Mouse (Mus musculus) hindbrain, postnatal 0 days (tissue): Measurements from ENCODE around the gene Racgap1. TPM values are rescaled to one million over a fixed set of nuclear protein-coding genes. Genes with fewer than 3 reads are reported as not detected.

Experiments
- ATAC-seq: fragments of 200-750 bp; cut with Nextera tagmentation; 2 replicates; pipeline ENCODE4 v1.8.0; 2017; ENCODE audit warnings: mild to moderate bottlenecking, moderate TSS enrichment, moderate library complexity
- DNase-seq: peaks from one replicate; pipeline ENCODE4 v3.0.0-alpha.2; 2015; ENCODE audit warnings: low spot score
- H3K27ac ChIP-seq: fragments of 300-500 bp; sonication (generic); 2 replicates; pipeline ENCODE4 v1.5.1; 2014; ENCODE audit warnings: mild to moderate bottlenecking
- H3K27me3 ChIP-seq: fragments of 300-500 bp; sonication (generic); 2 replicates; pipeline ENCODE4 v1.6.1; 2014; ENCODE audit warnings: low read length, mixed read lengths; ENCODE audit not compliant: insufficient read depth
- H3K36me3 ChIP-seq: fragments of 300-500 bp; sonication (generic); 2 replicates; pipeline ENCODE4 v1.6.1; 2014; ENCODE audit warnings: low read length, mixed read lengths; ENCODE audit not compliant: insufficient read depth
- H3K4me1 ChIP-seq: fragments of 300-500 bp; sonication (generic); 2 replicates; pipeline ENCODE4 v1.6.1; 2014; ENCODE audit warnings: antibody characterized with exemption, low read length, mixed read lengths; ENCODE audit not compliant: insufficient read depth
- H3K4me2 ChIP-seq: fragments of 300-500 bp; sonication (generic); 2 replicates; pipeline ENCODE4 v1.6.1; 2014; ENCODE audit warnings: low read depth, mild to moderate bottlenecking, low read length, moderate library complexity, mixed read lengths
- H3K4me3 ChIP-seq: fragments of 300-500 bp; sonication (generic); 2 replicates; pipeline ENCODE4 v1.5.1; 2014; ENCODE audit warnings: low read length
- H3K9ac ChIP-seq: fragments of 300-500 bp; sonication (generic); replicated peaks from 2 replicates; pipeline ENCODE4 v1.6.1; 2014; ENCODE audit warnings: mild to moderate bottlenecking, low read length, moderate library complexity, mixed read lengths
- H3K9me3 ChIP-seq: fragments of 300-500 bp; sonication (generic); 2 replicates; pipeline ENCODE4 v1.6.1; 2016; ENCODE audit warnings: low read length, mixed read lengths
- CTCF ChIP-seq: IDR thresholded peaks from 2 replicates; pipeline ENCODE4 v1.5.1; 2016; ENCODE audit warnings: antibody characterized with exemption, control low read depth, low read depth
- WGBS: fragments of 180-500 bp; shearing (Covaris S2); extraction: QIAGEN DNeasy Blood & Tissue Kit; methylation state at CpG from one replicate; pipeline ENCODE4 v1.1.7; 2014; 5-methylcytosine and 5-hydroxymethylcytosine counted together
- polyA plus RNA-seq: library from polyadenylated mRNA; unstranded; fragments of >200 nt; fragmentation: Nextera tagmentation; extraction: Ambion mirVana; gene quantifications from 2 replicates; pipeline ENCODE4 v1.2.1, GENCODE M21; 2015
- total RNA-seq: library from RNA; depleted of rRNA; stranded (reverse); fragments of >200 nt; gene quantifications from 2 replicates; pipeline ENCODE4 v1.2.3, GENCODE M21; 2014; rRNA removed

Gene Racgap1
- total and polyA plus RNA-seq, 2 experiments from 2014 or later = 46.4 to 49.7 TPM

GRCm38 (mm10) chr15:99586525-99586924, 64.9 kb downstream of the Racgap1 start:
- H3K27ac ChIP-seq = no peak overlapping the region
- 91% methylated on average over 3 of the region's 3 CpGs for WGBS
- no peaks in the 10 kb centered on the region for H3K9me3 ChIP-seq
- no peaks in the 10 kb centered on the region for H3K36me3 ChIP-seq
- H3K9ac ChIP-seq = no peak overlapping the region
- DNase-seq = no peak
- no peak for TF ChIP-seq CTCF
- no peak for ATAC-seq
- H3K4me1 ChIP-seq = peaks cover 13% of the 10 kb centered on the region
- H3K27me3 ChIP-seq = peaks cover 66% of the 10 kb centered on the region
- H3K4me3 ChIP-seq = no peak overlapping the region
- no peak overlapping the region for H3K4me2 ChIP-seq

- Histone ChIP-seq H3K4me3 (no peak overlapping the region), H3K27ac (no peak overlapping the region), H3K9ac (no peak overlapping the region), H3K27me3 (peaks cover 58% of the 10 kb centered on the region), H3K36me3 (no peaks in the 10 kb centered on the region), H3K9me3 (no peaks in the 10 kb centered on the region), H3K4me1 (peaks cover 13% of the 10 kb centered on the region), H3K4me2 (no peak overlapping the region)
- DNase-seq = no peak
- ATAC-seq = no peak
- TF ChIP-seq CTCF = no peak
- WGBS = 77% methylated on average over 6 of the region's 6 CpGs
Observed at GRCm38 (mm10) chr15:99585741-99586140, 65.7 kb downstream of the Racgap1 start.

- TF ChIP-seq CTCF = no peak
- Histone ChIP-seq H3K4me2 (peak overlapping the region; percentile 50), H3K9me3 (no peaks in the 10 kb centered on the region), H3K4me1 (peaks cover 13% of the 10 kb centered on the region), H3K36me3 (no peaks in the 10 kb centered on the region), H3K4me3 (peak overlapping the region; percentile 23), H3K27me3 (peaks cover 47% of the 10 kb centered on the region), H3K9ac (no peak overlapping the region), H3K27ac (no peak overlapping the region)
- DNase-seq (no peak), ATAC-seq (no peak)
- 5% methylated on average over 24 of the region's 24 CpGs for WGBS
Observed at GRCm38 (mm10) chr15:99584407-99585202, 66.9 kb downstream of the Racgap1 start.

- DNase-seq = peak; percentile 54
- peak; percentile 54; the same call in 1 of the 2 replicates for ATAC-seq
- 4% methylated on average over 53 of the region's 54 CpGs for WGBS
Observed at GRCm38 (mm10) chr15:99583463-99584344, 67.8 kb downstream of the Racgap1 start.

GRCm38 (mm10) chr15:99578802-99579485, 72.5 kb downstream of the Racgap1 start, which contains the start of gene Aqp2:
Gene Aqp2, plus strand, starts transcription at chr15:99579055.
- peak; percentile 35 for DNase-seq
- WGBS = 50% methylated on average over 26 of the region's 26 CpGs

More at GRCm38 (mm10) chr15:99583463-99584344, 67.8 kb downstream of the Racgap1 start:
- peak; percentile 17 for TF ChIP-seq CTCF
- no peak overlapping the region for H3K27ac ChIP-seq
- H3K4me3 ChIP-seq = peak overlapping the region; percentile 23
- H3K9ac ChIP-seq = no peak overlapping the region; the same call in 1 of the 2 replicates
- peaks cover 38% of the 10 kb centered on the region for H3K27me3 ChIP-seq
- peaks cover 13% of the 10 kb centered on the region for H3K4me1 ChIP-seq
- H3K36me3 ChIP-seq = no peaks in the 10 kb centered on the region
- no peaks in the 10 kb centered on the region for H3K9me3 ChIP-seq
- H3K4me2 ChIP-seq = peak overlapping the region; percentile 50

More at GRCm38 (mm10) chr15:99578802-99579485, 72.5 kb downstream of the Racgap1 start, which contains the start of gene Aqp2:
- Histone ChIP-seq H3K9me3 (no peaks in the 10 kb centered on the region), H3K27ac (no peak within 1 kb of the TSS), H3K9ac (no peak within 1 kb of the TSS), H3K4me1 (peaks cover 1% of the 10 kb centered on the region; the same call in 1 of the 2 replicates), H3K36me3 (no peaks in the 10 kb centered on the region), H3K4me2 (no peak within 1 kb of the TSS), H3K27me3 (peaks cover 3% of the 10 kb centered on the region; the same call in 1 of the 2 replicates), H3K4me3 (no peak within 1 kb of the TSS)
- TF ChIP-seq CTCF = no peak
- peak; percentile 40; the same call in 1 of the 2 replicates for ATAC-seq

Other genes with a start within 250 kb of the Racgap1 start
- 19.5 and 23.4 TPM in 2 replicates for gene Nckap5l, start 193.9 kb downstream of the Racgap1 start, total RNA-seq
- gene Nckap5l, start 193.9 kb downstream of the Racgap1 start, polyA plus RNA-seq = 10.0 and 11.4 TPM in 2 replicates
- gene Bcdin3d, start 176.9 kb downstream of the Racgap1 start, total RNA-seq = 10.1 and 13.7 TPM in 2 replicates
- 12.6 and 12.7 TPM in 2 replicates for gene Bcdin3d, start 176.9 kb downstream of the Racgap1 start, polyA plus RNA-seq
- 30.5 and 33.4 TPM in 2 replicates for gene Faim2, start 123.5 kb downstream of the Racgap1 start, total RNA-seq
- gene Faim2, start 123.5 kb downstream of the Racgap1 start, polyA plus RNA-seq = 54.6 and 57.9 TPM in 2 replicates
- gene Aqp2, start 72.6 kb downstream of the Racgap1 start, total RNA-seq = not detected in 2 replicates
- gene Aqp2, start 72.6 kb downstream of the Racgap1 start, polyA plus RNA-seq = 0.10 TPM in 1 of 2 replicates, not detected in the other
- 3.8 and 5.5 TPM in 2 replicates for gene Aqp5, start 60.9 kb downstream of the Racgap1 start, total RNA-seq
- gene Aqp5, start 60.9 kb downstream of the Racgap1 start, polyA plus RNA-seq = 1.1 TPM in 2 replicates
- 0.14 and 0.26 TPM in 2 replicates for gene Aqp6, start 50.3 kb downstream of the Racgap1 start, total RNA-seq
- gene Aqp6, start 50.3 kb downstream of the Racgap1 start, polyA plus RNA-seq = 0.33 and 0.50 TPM in 2 replicates
- 127 and 143 TPM in 2 replicates for gene Asic1, start 18.7 kb upstream of the Racgap1 start, total RNA-seq
- gene Asic1, start 18.7 kb upstream of the Racgap1 start, polyA plus RNA-seq = 32.0 and 37.1 TPM in 2 replicates
- 74.0 and 89.4 TPM in 2 replicates for gene Smarcd1, start 50.5 kb upstream of the Racgap1 start, total RNA-seq
- 78.1 and 91.2 TPM in 2 replicates for gene Smarcd1, start 50.5 kb upstream of the Racgap1 start, polyA plus RNA-seq
- gene Gm17349, start 53.8 kb upstream of the Racgap1 start, total RNA-seq = not detected in 2 replicates
- gene Gm17349, start 53.8 kb upstream of the Racgap1 start, polyA plus RNA-seq = not detected in 2 replicates
- 2.8 and 3.7 TPM in 2 replicates for gene Gpd1, start 65.9 kb upstream of the Racgap1 start, total RNA-seq
- gene Gpd1, start 65.9 kb upstream of the Racgap1 start, polyA plus RNA-seq = 2.5 TPM in 2 replicates
- 61.2 and 101 TPM in 2 replicates for gene Cox14, start 74.0 kb upstream of the Racgap1 start, total RNA-seq
- gene Cox14, start 74.0 kb upstream of the Racgap1 start, polyA plus RNA-seq = 201 and 202 TPM in 2 replicates
- 92.8 and 105 TPM in 2 replicates for gene Cers5, start 121.2 kb upstream of the Racgap1 start, total RNA-seq
- gene Cers5, start 121.2 kb upstream of the Racgap1 start, polyA plus RNA-seq = 73.0 and 73.9 TPM in 2 replicates
- 5.8 and 6.9 TPM in 2 replicates for gene Lima1, start 223.8 kb upstream of the Racgap1 start, total RNA-seq
- gene Lima1, start 223.8 kb upstream of the Racgap1 start, polyA plus RNA-seq = 8.0 and 10.4 TPM in 2 replicates